Mouse (Mus musculus): Measurements from ENCODE around the gene Fam131a.

Gene Fam131a

DNA sequence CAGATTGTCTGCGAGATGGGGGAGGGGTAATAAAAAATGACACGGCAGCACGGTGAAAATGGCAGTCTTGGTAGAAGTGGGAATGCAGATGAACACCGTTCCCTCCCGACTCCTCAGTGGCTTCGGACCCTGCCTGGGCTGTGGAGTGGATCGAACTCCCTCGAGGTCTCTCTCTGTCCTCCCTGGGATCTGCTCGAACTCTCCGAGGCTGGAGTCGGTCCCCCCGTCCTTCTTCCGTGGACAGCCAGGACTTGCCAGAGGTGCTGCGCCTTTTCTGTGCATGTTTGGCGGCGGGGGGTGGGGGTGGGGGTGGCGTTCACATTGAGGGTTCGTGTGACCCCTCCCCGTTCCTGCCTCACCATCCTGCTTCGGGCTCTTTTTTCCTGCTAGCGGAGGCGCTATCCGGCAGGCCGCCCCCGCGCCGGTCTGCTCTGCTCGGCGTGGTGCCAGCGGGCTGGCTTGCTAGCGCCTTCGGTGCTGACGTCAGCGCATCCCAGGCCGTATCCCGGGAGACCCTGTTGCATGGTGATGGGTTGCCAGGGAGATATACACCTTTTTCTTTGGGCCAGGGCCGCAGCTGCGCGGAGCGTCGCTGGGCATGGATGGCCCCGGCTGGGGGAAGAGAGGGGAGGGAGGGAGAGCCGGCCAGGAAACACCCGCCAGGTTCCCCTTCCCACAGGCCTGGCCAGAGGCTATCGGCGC is 2.7 kb downstream of the Fam131a start:
- peak; percentile 68 for DNase-seq (ENCODE audit: low read depth, low spot score)

DNA sequence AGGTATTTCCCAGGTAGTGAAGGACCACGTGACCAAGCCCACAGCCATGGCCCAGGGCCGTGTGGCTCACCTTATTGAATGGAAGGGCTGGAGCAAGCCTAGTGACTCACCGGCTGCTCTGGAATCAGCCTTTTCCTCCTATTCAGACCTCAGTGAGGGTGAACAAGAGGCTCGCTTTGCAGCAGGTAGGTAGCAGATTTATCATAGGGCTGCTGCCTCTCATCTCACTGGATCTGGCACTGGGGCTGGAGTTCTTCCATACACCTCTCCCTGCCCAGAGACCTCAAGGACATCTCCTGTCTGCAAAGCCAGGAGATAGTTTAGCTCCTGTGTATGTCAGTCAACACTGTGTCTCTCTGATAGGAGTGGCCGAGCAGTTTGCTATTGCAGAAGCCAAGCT is 6.2 kb downstream of the Fam131a start:
- DNase-seq (ENCODE audit: low read depth, low spot score) = no peak

- DNase-seq (ENCODE audit: low read depth, low spot score) = no peak
Measured at GRCm38 (mm10) chr16:20700036-20700435, 7.0 kb downstream of the Fam131a start.

DNA sequence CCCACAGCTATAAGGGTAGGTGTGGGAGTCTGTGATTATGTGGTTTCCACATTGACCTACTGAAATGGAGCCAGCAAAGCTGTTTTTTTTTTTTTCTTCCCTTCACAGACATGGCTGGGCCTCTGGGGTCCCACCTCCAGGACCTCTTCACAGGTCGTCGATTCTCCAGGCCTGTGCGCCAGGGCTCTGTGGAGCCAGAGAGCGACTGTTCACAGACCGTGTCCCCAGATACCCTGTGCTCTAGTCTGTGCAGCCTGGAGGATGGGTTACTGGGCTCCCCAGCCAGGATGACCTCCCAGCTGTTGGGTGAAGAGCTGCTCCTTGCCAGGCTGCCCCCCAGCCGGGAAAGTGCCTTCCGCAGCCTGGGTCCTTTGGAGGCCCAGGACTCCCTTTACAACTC is 8.3 kb downstream of the Fam131a start:
- no peak for DNase-seq (ENCODE audit: low read depth, low spot score)

DNA sequence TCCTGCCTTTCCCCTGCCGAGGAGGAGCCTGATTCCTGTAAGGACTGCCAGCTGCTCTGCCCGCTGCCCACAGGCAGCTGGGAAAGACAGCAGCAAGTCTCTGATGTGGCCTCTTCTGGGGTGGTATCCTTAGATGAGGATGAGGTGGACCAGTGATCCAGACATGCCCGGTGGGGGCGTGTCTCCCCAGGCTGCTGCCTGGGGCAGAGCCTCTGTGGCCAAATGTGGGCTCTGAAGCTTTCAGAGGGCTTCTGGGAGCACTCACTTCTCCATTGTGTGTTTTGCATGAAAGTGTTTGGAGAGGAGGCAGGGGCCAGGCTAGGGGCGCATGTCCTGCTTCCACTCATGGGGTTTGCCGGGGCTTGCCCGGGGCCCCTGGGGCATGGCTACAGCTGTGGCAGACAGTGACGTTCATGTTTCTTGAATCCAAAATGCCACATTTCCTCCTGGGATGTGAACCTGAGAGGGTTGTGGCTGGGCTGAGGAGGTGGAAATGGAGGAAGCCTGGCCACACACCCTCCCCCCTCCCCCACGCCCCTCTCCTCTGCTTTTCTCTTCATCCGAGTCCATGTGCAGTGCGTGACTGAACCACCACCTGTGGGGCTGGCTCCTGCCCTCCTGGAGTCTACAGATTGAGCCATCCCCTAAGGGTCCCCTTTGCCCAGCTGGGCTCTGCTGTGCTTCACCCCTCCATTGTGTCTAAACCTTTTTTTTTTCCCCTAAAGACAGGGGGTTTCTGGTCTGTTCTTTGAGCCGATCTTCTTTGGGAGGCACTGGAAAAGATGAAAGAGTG is 8.9 kb downstream of the Fam131a start:
- DNase-seq (ENCODE audit: low read depth, low spot score) = no peak

GRCm38 (mm10) chr16:20702522-20702893 is 9.5 kb downstream of the Fam131a start:
- no peak for DNase-seq (ENCODE audit: low read depth, low spot score)

- no peak for DNase-seq (ENCODE audit: low read depth, low spot score)
Measured at GRCm38 (mm10) chr16:20703071-20703470, 10.0 kb downstream of the Fam131a start.

DNA sequence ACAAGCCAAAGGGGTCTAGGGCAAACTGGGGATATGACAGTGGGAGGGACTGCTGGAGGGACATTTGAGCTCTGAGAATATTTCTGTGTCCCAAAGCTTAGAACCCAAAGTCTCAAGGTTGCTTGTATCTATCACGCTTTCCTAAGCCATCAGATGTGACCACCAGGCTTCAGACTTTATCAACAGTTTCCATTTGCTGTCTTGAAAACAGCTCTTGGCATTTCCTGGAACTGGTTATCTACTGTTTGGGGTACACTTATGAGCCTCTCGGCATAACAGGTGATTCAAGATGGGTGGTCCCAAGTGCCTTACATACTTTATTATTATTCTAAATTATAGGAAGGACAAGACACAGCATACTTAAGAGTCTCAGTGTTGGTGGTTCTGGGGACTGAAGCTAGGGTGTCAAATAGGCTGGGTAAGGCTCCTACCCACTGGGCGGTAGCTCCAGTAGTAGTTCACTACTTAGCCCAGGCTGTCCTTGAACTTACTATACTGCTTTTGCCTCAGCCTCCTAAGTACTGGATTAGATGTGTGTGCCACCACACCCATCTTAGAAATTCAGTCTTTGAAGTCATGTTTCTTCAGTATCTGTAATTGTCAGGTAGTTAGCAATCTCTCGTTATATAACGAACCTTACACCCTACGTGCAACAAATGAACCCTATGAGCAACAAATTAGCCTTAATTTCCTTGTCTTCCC is 10.8 kb downstream of the Fam131a start:
- DNase-seq (ENCODE audit: low read depth, low spot score) = no peak

GRCm38 (mm10) chr16:20705786-20706185 is 12.7 kb downstream of the Fam131a start:
- DNase-seq (ENCODE audit: low read depth, low spot score) = no peak

- DNase-seq (ENCODE audit: low read depth, low spot score) = no peak
Measured at GRCm38 (mm10) chr16:20706407-20707055, 13.5 kb downstream of the Fam131a start.

DNA sequence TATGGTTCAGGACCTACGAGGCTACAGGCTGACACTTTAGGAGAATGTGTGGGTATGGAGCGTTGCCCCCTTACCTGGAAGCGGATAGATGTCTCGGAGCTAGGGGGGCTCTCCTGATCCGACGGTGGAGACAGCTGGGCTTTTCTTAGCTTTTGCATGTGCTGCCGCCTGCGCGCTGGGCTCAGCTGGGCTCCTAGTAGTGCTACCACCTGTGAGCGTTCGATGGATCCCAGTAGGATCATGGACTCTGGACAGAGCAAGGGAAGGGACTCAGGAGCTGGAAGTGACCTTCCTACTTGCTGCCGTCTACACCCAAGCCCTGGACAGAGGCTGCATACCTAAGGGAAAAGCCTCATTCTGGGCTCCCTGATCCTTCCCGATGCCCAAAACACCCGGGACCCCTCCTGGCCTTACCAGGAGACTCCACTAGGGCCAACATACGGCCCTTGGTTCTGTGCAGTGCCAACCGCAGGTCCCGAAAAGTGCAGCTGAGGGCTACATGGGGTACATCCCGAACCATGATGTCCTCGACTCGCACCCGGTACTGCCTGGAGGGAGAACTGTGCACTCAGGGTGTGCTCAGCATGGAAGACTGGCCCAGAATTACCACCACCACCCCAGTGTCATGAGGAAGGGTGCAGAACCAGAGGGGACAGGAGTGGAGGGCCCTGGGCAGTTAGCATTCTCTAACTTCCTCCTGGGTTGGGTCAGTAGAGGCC is 15.3 kb downstream of the Fam131a start:
- no peak for DNase-seq (ENCODE audit: low read depth, low spot score)

- DNase-seq (ENCODE audit: low read depth, low spot score) = no peak
Measured at GRCm38 (mm10) chr16:20708939-20709734, 16.1 kb downstream of the Fam131a start.

- no peak for DNase-seq (ENCODE audit: low read depth, low spot score)
Measured at GRCm38 (mm10) chr16:20710370-20710769, 17.3 kb downstream of the Fam131a start.

GRCm38 (mm10) chr16:20710810-20711209 is 17.8 kb downstream of the Fam131a start:
- no peak for DNase-seq (ENCODE audit: low read depth, low spot score)

GRCm38 (mm10) chr16:20712190-20712589 is 19.1 kb downstream of the Fam131a start:
- DNase-seq (ENCODE audit: low read depth, low spot score) = no peak

- no peak for DNase-seq (ENCODE audit: low read depth, low spot score)
Measured at GRCm38 (mm10) chr16:20712889-20713288, 19.8 kb downstream of the Fam131a start.

DNA sequence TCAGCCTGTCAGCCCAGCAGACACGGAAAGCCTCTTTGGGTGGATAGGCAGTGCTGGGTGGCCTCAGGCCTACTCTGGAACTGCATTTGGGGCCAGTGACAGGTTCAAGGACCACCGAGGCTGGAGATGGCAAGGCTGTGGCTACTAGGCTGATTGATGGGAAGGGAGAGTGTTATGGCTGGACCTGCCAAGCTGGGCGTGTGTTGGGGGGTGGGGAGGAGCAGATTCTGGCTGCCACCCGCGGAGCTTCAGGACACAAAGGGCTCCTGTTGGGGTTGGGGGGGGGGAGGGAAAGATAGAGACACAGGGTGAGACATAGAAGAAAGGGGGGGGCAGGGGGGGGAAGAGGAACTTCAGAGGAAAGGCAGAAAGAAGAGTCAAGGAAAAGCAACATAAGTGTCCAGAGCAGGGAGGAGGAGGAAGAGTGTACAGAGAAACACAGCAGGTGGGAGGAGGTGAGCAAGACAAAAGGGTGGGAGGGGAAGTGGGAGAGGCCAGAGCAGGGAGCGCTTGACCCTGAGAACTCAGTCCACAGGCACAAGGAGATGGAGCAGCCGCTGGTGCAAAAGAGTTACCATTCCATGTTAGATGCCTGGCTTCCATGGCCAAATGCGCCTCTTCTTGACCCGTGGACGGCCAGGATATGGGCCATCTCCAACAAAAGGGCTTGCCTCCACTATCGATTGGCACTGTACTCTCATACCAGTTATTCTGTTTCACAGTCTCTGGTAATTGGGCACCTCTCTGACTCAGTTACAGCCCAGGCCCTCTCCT is 21.5 kb downstream of the Fam131a start:
- no peak for DNase-seq (ENCODE audit: low read depth, low spot score)

DNA sequence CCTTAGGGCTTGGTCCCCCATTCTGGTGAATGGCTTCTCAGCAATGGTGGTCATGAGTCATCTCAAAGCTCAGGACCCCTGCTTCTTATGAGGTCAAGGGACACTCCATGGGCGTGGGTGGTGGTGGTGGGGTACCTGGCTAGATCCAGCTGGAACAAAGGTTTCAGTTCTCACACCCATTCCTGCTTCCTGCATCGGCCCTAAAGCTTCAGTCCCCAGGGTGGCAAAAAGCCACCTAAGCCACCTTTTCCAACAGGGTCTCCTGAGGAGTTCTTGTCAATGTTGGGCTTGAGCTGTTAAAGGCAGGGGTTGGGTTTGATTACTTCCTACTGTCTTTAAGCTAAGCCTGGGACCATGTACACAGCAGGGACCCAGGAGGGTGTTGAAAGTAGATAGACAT is 22.1 kb downstream of the Fam131a start:
- no peak for DNase-seq (ENCODE audit: low read depth, low spot score)

DNA sequence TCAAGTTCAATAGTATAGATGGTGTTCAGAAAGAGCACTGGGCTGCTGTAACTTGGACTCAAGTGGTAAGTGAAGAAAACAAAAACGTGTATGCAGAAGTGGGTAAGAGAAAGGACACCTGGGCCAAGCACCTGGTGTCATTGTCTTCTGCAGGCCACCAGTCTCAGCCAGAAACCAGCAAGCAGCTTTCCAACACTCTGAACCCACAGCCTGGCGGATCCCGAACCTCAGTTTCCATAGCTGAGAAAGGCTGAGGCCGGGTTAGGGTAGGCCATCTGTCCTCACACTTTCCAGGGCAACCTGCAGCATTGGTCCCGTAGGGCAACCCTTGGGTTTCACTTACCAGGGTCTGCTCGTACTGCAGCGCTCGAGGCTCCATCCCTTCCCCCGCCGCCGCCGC is 22.5 kb downstream of the Fam131a start:
- DNase-seq (ENCODE audit: low read depth, low spot score) = no peak

Data from retina, postnatal 7 days (tissue).